Mouse (Mus musculus) lung, postnatal 0 days (tissue): Measurements from ENCODE around the gene Sorcs2.

Experiments
- CTCF ChIP-seq: IDR thresholded peaks from 2 replicates; pipeline ENCODE4 v1.5.1; 2016; ENCODE audit warnings: antibody characterized with exemption, mild to moderate bottlenecking
- EP300 ChIP-seq: IDR thresholded peaks from 2 replicates; pipeline ENCODE4 v1.6.1; 2016; ENCODE audit warnings: antibody characterized with exemption, mild to moderate bottlenecking, control low read depth

- peak; percentile 96 for TF ChIP-seq CTCF
- TF ChIP-seq EP300: no peak
Observed at GRCm38 (mm10) chr5:36397837-36398282, at the start of gene Sorcs2.
